Mouse (Mus musculus) limb, embryonic 12.5 days (tissue): ENCODE results near the gene Gpr83. TPM values are rescaled to one million over a fixed set of nuclear protein-coding genes. Genes with fewer than 3 reads are reported as not detected.

Experiments
- ATAC-seq: fragments of 200-750 bp; cut with Nextera tagmentation; 2 replicates; pipeline ENCODE4 v1.8.0; 2017; ENCODE audit warnings: low read depth, moderate TSS enrichment; ENCODE audit not compliant: insufficient number of reproducible peaks, insufficient read depth, low FRiP score, low TSS enrichment
- H3K27ac ChIP-seq: fragments of 300-500 bp; sonication (generic); 2 replicates; pipeline ENCODE4 v1.5.1; 2016; ENCODE audit warnings: mild to moderate bottlenecking, moderate library complexity
- H3K27me3 ChIP-seq: fragments of 300-500 bp; sonication (generic); 2 replicates; pipeline ENCODE4 v1.6.1; 2016; ENCODE audit warnings: mild to moderate bottlenecking, moderate library complexity
- H3K36me3 ChIP-seq: fragments of 300-500 bp; sonication (generic); 2 replicates; pipeline ENCODE4 v1.6.1; 2016; ENCODE audit warnings: mild to moderate bottlenecking, moderate library complexity
- H3K4me1 ChIP-seq: fragments of 300-500 bp; sonication (generic); replicated peaks from 2 replicates; pipeline ENCODE4 v1.6.1; 2016
- H3K4me2 ChIP-seq: fragments of 300-500 bp; sonication (generic); 2 replicates; pipeline ENCODE4 v1.6.1; 2016; ENCODE audit warnings: mild to moderate bottlenecking, moderate library complexity
- H3K4me3 ChIP-seq: fragments of 300-500 bp; sonication (generic); replicated peaks from 2 replicates; pipeline ENCODE4 v1.5.1; 2016; ENCODE audit warnings: mild to moderate bottlenecking
- H3K9ac ChIP-seq: fragments of 300-500 bp; sonication (generic); replicated peaks from 2 replicates; pipeline ENCODE4 v1.6.1; 2016; ENCODE audit warnings: mild to moderate bottlenecking, moderate library complexity
- H3K9me3 ChIP-seq: fragments of 300-500 bp; sonication (generic); 2 replicates; pipeline ENCODE4 v1.6.1; 2016; ENCODE audit warnings: mild to moderate bottlenecking, moderate library complexity
- WGBS: fragments of 180-500 bp; shearing (Covaris S2); methylation state at CpG from one replicate; pipeline ENCODE4 v1.1.7; 2016; 5-methylcytosine and 5-hydroxymethylcytosine counted together
- polyA plus RNA-seq: library from polyadenylated mRNA; unstranded; fragments of >200 nt; fragmentation: Nextera tagmentation; extraction: Ambion mirVana; gene quantifications from 2 replicates; pipeline ENCODE4 v1.2.1, GENCODE M21; 2016

The Gpr83 gene
- polyA plus RNA-seq, 1 experiment from 2014 or later: 0.63 TPM

DNA sequence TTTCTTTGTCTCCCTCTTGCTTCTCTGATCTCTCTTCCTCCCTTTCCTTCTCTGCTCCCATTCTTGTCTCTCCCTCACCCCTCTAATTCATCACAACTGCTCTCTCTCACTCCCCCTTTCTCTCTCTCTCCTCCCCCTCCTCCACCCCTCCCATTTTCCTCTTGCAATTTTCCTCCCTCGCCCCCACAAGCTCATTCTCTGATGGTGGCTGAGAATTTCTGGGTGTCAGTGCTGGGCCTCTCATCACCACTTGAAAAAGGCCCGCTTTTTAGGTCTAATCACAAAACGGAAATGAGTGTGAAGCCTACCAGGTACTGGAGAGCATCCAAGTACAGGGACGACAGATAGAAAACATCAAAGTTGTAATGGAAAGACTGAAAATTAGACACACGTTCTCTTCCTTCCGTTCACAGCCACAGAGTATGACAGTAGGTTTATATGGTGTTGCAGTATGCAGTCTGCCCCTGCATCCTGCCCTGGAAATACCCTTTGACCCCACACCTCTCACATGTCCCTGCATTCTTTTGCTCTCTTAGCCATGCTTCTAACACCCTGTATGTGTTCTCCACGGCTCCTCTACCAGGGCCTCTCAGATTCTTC lies 47.9 kb downstream of the Gpr83 start:
- ATAC-seq: no peak
- no peaks in the 10 kb centered on the region for H3K9me3 ChIP-seq
- no peak overlapping the region for H3K9ac ChIP-seq
- no peak overlapping the region for H3K4me2 ChIP-seq
- no peak overlapping the region for H3K27ac ChIP-seq
- H3K4me3 ChIP-seq: no peak overlapping the region
- peaks cover 22% of the 10 kb centered on the region for H3K4me1 ChIP-seq
- no peaks in the 10 kb centered on the region for H3K27me3 ChIP-seq
- WGBS: 62% methylated on average over 7 of the region's 7 CpGs
- H3K36me3 ChIP-seq: no peaks in the 10 kb centered on the region

DNA sequence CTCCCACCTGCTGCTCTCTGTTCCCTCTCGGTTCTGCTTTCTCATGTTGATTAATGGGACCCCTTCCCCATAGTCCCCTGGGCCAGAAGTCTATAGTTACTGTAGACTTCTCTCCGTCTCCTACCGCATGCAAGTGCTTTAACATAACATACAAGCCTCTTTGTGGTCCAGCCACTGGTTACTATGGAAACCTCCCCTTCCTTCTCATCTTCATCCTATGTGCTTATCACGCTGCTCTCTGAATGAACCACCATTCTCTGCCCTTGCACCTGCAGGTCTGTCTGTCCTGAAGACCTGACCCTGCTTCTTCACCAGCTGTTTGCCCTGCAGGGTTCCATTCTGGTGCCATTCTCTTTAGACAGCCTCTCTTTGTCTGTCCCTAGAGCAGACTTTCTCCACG lies 50.0 kb downstream of the Gpr83 start:
- Histone ChIP-seq H3K4me2 (no peak overlapping the region), H3K4me3 (no peak overlapping the region), H3K9ac (no peak overlapping the region), H3K36me3 (no peaks in the 10 kb centered on the region), H3K9me3 (no peaks in the 10 kb centered on the region), H3K27ac (no peak overlapping the region), H3K27me3 (no peaks in the 10 kb centered on the region), H3K4me1 (peaks cover 8% of the 10 kb centered on the region)
- no peak for ATAC-seq
- 55% methylated on average over 5 of the region's 5 CpGs for WGBS

DNA sequence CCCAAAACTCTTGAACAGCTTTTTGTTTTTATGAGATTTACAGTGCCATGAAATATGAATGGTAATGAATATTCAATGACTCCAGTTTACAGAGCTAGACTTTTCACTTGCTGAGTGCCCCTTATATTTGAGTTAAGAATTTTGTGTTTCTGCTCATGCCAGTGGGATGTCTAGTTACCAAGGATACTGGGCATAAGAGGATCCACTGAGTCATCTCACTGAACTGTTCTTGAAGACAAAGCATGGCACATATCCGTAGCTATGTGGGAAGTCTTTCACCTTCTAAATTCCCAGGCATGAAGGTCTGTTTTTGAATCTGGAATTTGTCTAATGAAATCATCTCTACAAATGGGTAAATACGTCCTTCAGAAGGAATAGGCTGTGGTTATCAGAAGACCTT lies 52.0 kb downstream of the Gpr83 start:
- Histone ChIP-seq H3K36me3 (no peaks in the 10 kb centered on the region), H3K27ac (no peak overlapping the region), H3K27me3 (no peaks in the 10 kb centered on the region), H3K4me3 (no peak overlapping the region), H3K4me2 (no peak overlapping the region), H3K9ac (no peak overlapping the region), H3K4me1 (no peaks in the 10 kb centered on the region), H3K9me3 (no peaks in the 10 kb centered on the region)
- ATAC-seq: no peak
- 85% methylated on average over 2 of the region's 2 CpGs for WGBS

DNA sequence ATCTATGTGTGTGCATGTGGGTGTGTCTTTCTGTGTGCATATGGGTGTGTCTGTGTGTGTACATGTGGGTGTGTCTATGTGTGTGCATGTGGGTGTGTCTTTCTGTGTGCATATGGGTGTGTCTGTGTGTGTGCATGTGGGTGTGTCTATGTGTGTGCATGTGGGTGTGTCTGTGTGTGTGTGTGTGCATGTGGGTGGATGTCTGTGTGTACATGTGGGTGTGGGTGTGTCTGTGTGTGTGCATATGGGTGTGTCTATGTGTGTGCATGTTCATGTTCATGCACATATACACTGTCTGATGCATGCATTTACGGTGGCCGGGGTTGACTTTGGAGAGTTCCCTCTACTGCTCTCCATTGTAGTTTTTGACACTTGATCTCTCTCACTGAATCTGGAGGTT lies 57.7 kb downstream of the Gpr83 start:
- Histone ChIP-seq H3K27ac (no peak overlapping the region), H3K4me2 (no peak overlapping the region), H3K27me3 (no peaks in the 10 kb centered on the region), H3K9ac (no peak overlapping the region), H3K4me1 (no peaks in the 10 kb centered on the region), H3K36me3 (no peaks in the 10 kb centered on the region), H3K9me3 (no peaks in the 10 kb centered on the region), H3K4me3 (no peak overlapping the region)
- peak; percentile 71; the same call in 1 of the 2 replicates for ATAC-seq
- 89% methylated on average over 2 of the region's 2 CpGs for WGBS

DNA sequence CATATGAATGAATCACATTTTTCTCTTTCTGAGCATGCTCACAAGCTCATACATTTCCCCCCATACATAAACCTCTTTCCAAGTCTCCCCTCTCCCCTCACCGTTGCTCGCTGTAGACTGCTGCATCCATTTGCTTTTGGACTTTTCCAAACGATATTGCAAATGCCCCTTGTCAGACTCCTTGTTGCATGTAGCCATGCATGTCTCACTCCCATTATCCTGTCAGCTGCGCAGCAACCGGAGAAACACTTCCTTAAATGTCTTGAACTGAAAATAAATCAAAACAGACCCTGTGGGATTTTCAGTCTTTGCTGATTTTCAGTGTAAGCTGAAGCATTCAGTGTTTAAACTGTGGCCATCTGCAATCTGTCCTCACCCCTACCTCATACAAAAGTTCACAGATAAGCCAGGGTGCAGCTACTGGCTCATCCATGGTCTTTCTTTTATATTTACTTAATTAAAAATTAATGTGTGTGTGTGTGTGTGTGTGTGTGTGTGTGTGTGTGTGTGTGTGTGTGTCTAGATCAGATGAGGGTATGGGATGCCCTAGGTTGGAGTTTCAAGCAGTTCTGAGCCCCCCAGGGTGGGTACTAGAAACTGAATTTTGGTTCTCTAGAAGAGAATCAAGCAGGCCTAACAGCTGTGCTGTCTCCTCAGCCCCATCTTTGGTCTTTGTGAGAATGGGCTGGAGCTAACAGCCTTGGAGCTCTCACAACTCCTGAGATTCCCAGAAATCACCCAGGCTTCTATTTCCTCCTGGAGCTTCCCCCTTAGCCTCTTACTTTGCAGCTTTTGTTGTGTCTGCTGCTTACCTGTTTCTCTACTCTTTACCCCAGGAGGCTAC lies 59.0 kb downstream of the Gpr83 start:
- Histone ChIP-seq H3K4me2 (no peak overlapping the region), H3K9ac (no peak overlapping the region), H3K36me3 (no peaks in the 10 kb centered on the region), H3K27ac (no peak overlapping the region), H3K4me1 (no peaks in the 10 kb centered on the region), H3K9me3 (no peaks in the 10 kb centered on the region), H3K27me3 (no peaks in the 10 kb centered on the region), H3K4me3 (no peak overlapping the region)
- 59% methylated on average over 5 of the region's 5 CpGs for WGBS
- no peak for ATAC-seq

Other genes with a start within 250 kb of the Gpr83 start
- gene Amotl1, start 215.2 kb upstream of the Gpr83 start, polyA plus RNA-seq: 33.3 and 34.8 TPM in 2 replicates
- 0.18 TPM in 1 of 2 replicates, not detected in the other for gene Piwil4, start 119.5 kb upstream of the Gpr83 start, polyA plus RNA-seq
- gene Fut4, start 107.8 kb upstream of the Gpr83 start, polyA plus RNA-seq: 5.4 and 6.4 TPM in 2 replicates
- gene 1700012B09Rik, start 89.2 kb upstream of the Gpr83 start, polyA plus RNA-seq: not detected in 2 replicates
- 34.3 and 35.9 TPM in 2 replicates for gene Mre11a, start 75.6 kb upstream of the Gpr83 start, polyA plus RNA-seq
- gene Ankrd49, start 75.4 kb upstream of the Gpr83 start, polyA plus RNA-seq: 43.9 and 46.0 TPM in 2 replicates
- gene Izumo1r, start 43.7 kb downstream of the Gpr83 start, polyA plus RNA-seq: not detected in 2 replicates
- 66.4 and 71.5 TPM in 2 replicates for gene Panx1, start 185.3 kb downstream of the Gpr83 start, polyA plus RNA-seq